Mouse (Mus musculus) stomach, postnatal 0 days (tissue): Measurements from ENCODE around the gene Men1. TPM values are rescaled to one million over a fixed set of nuclear protein-coding genes. Genes with fewer than 3 reads are reported as not detected.
A peak's percentile ranks its signal among the peaks of the same experiment; 100 is the strongest.

Experiments used
- ATAC-seq: fragments of 200-750 bp; cut with Nextera tagmentation; 2 replicates; pipeline ENCODE4 v1.8.0; 2017; ENCODE audit not compliant: low FRiP score, low TSS enrichment
- DNase-seq: peaks from one replicate; pipeline ENCODE4 v3.0.0-alpha.2; 2016; ENCODE audit warnings: low spot score
- H3K27ac ChIP-seq: fragments of 300-500 bp; sonication (generic); replicated peaks from 2 replicates; pipeline ENCODE4 v1.5.1; 2014; ENCODE audit warnings: mild to moderate bottlenecking, control low read depth
- H3K27me3 ChIP-seq: fragments of 300-500 bp; sonication (generic); 2 replicates; pipeline ENCODE4 v1.6.1; 2014; ENCODE audit warnings: low read length; ENCODE audit not compliant: control insufficient read depth, insufficient read depth
- H3K36me3 ChIP-seq: fragments of 300-500 bp; sonication (generic); 2 replicates; pipeline ENCODE4 v1.6.1; 2014; ENCODE audit warnings: low read length, mixed read lengths; ENCODE audit not compliant: control insufficient read depth, insufficient read depth
- H3K4me1 ChIP-seq: fragments of 300-500 bp; sonication (generic); replicated peaks from 2 replicates; pipeline ENCODE4 v1.6.1; 2014; ENCODE audit warnings: antibody characterized with exemption; ENCODE audit not compliant: control insufficient read depth, insufficient read depth
- H3K4me2 ChIP-seq: fragments of 300-500 bp; sonication (generic); replicated peaks from 2 replicates; pipeline ENCODE4 v1.6.1; 2014; ENCODE audit warnings: low read depth, mild to moderate bottlenecking, control low read depth, moderate library complexity
- H3K4me3 ChIP-seq: fragments of 300-500 bp; sonication (generic); 2 replicates; pipeline ENCODE4 v1.5.1; 2014; ENCODE audit warnings: low read depth, low read length, control low read depth
- H3K9ac ChIP-seq: fragments of 300-500 bp; sonication (generic); 2 replicates; pipeline ENCODE4 v1.6.1; 2014; ENCODE audit warnings: mild to moderate bottlenecking, low read length, control low read depth, mixed read lengths
- H3K9me3 ChIP-seq: fragments of 300-500 bp; sonication (generic); 2 replicates; pipeline ENCODE4 v1.6.1; 2016; ENCODE audit warnings: low read length; ENCODE audit not compliant: control insufficient read depth
- CTCF ChIP-seq: IDR thresholded peaks from 2 replicates; pipeline ENCODE4 v1.5.1; 2016; ENCODE audit warnings: antibody characterized with exemption, low read depth, mild to moderate bottlenecking, moderate library complexity
- EP300 ChIP-seq: optimal IDR thresholded peaks from 2 replicates; pipeline ENCODE3; 2016; ENCODE audit warnings: antibody characterized with exemption
- WGBS: fragments of 180-500 bp; shearing (Covaris S2); extraction: QIAGEN DNeasy Blood & Tissue Kit; methylation state at CpG from one replicate; pipeline ENCODE4 v1.1.7; 2014; 5-methylcytosine and 5-hydroxymethylcytosine counted together
- polyA plus RNA-seq: library from polyadenylated mRNA; unstranded; fragments of >200 nt; fragmentation: Nextera tagmentation; extraction: Ambion mirVana; gene quantifications from 2 replicates; pipeline ENCODE4 v1.2.1, GENCODE M21; 2015

Men1 gene
- polyA plus RNA-seq, 1 experiment from 2014 or later = 27.1 TPM

GRCm38 (mm10) chr19:6377327-6378040 is 42.7 kb downstream of the Men1 start:
- WGBS = 80% methylated on average over 11 of the region's 11 CpGs
- no peak overlapping the region for H3K4me2 ChIP-seq
- H3K9me3 ChIP-seq = no peaks in the 10 kb centered on the region
- ATAC-seq (no peak), DNase-seq (no peak)
- no peak overlapping the region for H3K27ac ChIP-seq
- no peak overlapping the region for H3K9ac ChIP-seq
- H3K27me3 ChIP-seq = no peaks in the 10 kb centered on the region
- no peak overlapping the region for H3K4me3 ChIP-seq
- H3K4me1 ChIP-seq = no peaks in the 10 kb centered on the region
- TF ChIP-seq EP300 (no peak), CTCF (no peak)
- peaks cover 43% of the 10 kb centered on the region for H3K36me3 ChIP-seq

GRCm38 (mm10) chr19:6380411-6381166 is 45.8 kb downstream of the Men1 start:
- 85% methylated on average over 9 of the region's 9 CpGs for WGBS
- Histone ChIP-seq H3K9ac (no peak overlapping the region), H3K27me3 (no peaks in the 10 kb centered on the region), H3K4me1 (no peaks in the 10 kb centered on the region; the same call in 1 of the 2 replicates), H3K27ac (no peak overlapping the region), H3K9me3 (no peaks in the 10 kb centered on the region), H3K4me2 (no peak overlapping the region), H3K4me3 (no peak overlapping the region), H3K36me3 (peaks cover 23% of the 10 kb centered on the region)
- no peak for ATAC-seq
- DNase-seq = no peak
- TF ChIP-seq EP300 = no peak
- no peak for TF ChIP-seq CTCF

DNA sequence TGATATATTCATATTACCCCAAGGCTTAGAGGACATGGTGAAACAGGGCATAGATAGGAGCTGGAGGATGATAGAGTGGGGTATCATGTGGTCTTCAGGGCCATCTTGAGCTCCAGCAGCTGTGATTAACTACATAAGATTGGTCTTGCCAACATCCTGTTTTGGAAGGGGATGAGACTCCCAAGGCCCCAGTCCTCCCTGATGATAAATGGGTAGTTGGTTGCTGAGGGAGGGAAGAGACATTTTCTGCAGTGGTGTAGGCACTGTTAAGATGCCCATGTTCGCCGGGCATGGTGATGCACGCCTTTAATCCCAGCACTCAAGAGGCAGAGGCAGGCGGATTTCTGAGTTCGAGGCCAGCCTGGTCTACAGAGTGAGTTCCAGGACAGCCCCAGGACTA is 46.5 kb downstream of the Men1 start:
- H3K9me3 ChIP-seq = no peaks in the 10 kb centered on the region
- TF ChIP-seq CTCF = no peak
- no peak for TF ChIP-seq EP300
- no peak overlapping the region for H3K4me2 ChIP-seq
- no peaks in the 10 kb centered on the region; the same call in 1 of the 2 replicates for H3K4me1 ChIP-seq
- H3K4me3 ChIP-seq = no peak overlapping the region
- no peak overlapping the region for H3K27ac ChIP-seq
- ATAC-seq (no peak), DNase-seq (no peak)
- H3K9ac ChIP-seq = no peak overlapping the region
- H3K36me3 ChIP-seq = peaks cover 16% of the 10 kb centered on the region
- no peaks in the 10 kb centered on the region for H3K27me3 ChIP-seq
- WGBS = 94% methylated on average over 5 of the region's 5 CpGs

DNA sequence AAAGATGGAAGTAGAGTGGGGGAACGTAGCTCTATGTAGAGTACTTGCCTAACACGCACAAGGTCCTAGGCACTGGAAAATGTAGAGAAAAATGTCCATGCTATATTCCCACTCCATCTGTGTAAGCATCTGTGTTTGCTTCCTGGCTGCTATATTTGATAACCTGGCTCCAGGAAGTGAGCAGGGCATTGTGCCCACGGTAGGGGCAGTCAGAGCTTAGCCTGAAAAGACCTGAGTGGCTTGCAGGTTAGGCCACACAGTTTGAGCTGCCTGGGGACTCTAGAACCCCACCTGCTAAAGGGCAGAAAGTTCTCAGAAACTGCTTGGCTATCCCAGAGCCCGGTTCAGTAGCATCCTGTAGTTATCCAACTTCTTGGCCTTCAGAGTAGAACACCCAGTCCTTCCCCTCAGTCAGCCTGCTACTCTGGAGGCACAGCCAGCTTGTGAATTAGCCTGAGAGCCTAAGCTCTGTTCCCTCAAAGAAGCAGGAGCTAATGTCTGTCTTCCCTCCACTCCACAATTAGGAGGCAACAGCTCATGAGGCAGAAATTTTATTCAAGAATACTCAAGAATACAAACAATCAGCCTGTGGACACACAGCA is 47.6 kb downstream of the Men1 start:
- Histone ChIP-seq H3K9me3 (no peaks in the 10 kb centered on the region), H3K27me3 (no peaks in the 10 kb centered on the region), H3K27ac (no peak overlapping the region), H3K4me2 (no peak overlapping the region), H3K36me3 (peaks cover 4% of the 10 kb centered on the region), H3K4me3 (no peak overlapping the region), H3K9ac (no peak overlapping the region), H3K4me1 (no peaks in the 10 kb centered on the region; the same call in 1 of the 2 replicates)
- WGBS = 63% methylated on average over 4 of the region's 4 CpGs
- DNase-seq (no peak), ATAC-seq (no peak)
- TF ChIP-seq EP300 = no peak
- TF ChIP-seq CTCF = no peak

- WGBS = 42% methylated on average over 5 of the region's 5 CpGs
- H3K9me3 ChIP-seq = no peaks in the 10 kb centered on the region
- no peaks in the 10 kb centered on the region; the same call in 1 of the 2 replicates for H3K4me1 ChIP-seq
- H3K4me2 ChIP-seq = no peak overlapping the region
- no peak overlapping the region for H3K9ac ChIP-seq
- peak overlapping the region; percentile 56 for H3K27ac ChIP-seq
- H3K36me3 ChIP-seq = no peaks in the 10 kb centered on the region
- DNase-seq (no peak), ATAC-seq (no peak)
- no peak for TF ChIP-seq EP300
- TF ChIP-seq CTCF = no peak
- no peaks in the 10 kb centered on the region for H3K27me3 ChIP-seq
- H3K4me3 ChIP-seq = no peak overlapping the region
Observed at GRCm38 (mm10) chr19:6383470-6383869, 48.7 kb downstream of the Men1 start.
